Mouse (Mus musculus) embryonic fibroblast, embryonic 13.5 days (primary cell): Measurements from ENCODE around the gene Adgrb3. TPM values are rescaled to one million over a fixed set of nuclear protein-coding genes. Genes with fewer than 3 reads are reported as not detected.

Experiments
- H3K27ac ChIP-seq: 2 replicates; pipeline ENCODE4 v1.5.1; 2012; ENCODE audit warnings: low read length, control low read depth, inconsistent platforms; ENCODE audit not compliant: insufficient read depth
- H3K4me1 ChIP-seq: 2 replicates; pipeline ENCODE4 v1.6.1; 2011; ENCODE audit warnings: low read length; ENCODE audit not compliant: control insufficient read depth, insufficient read depth
- H3K4me3 ChIP-seq: 2 replicates; pipeline ENCODE4 v1.5.1; 2011; ENCODE audit warnings: mild to moderate bottlenecking, control low read depth, low read length; ENCODE audit not compliant: insufficient read depth
- CTCF ChIP-seq: IDR thresholded peaks from 2 replicates; pipeline ENCODE4 v1.5.1; 2011; ENCODE audit warnings: mild to moderate bottlenecking, control low read depth, low read length, moderate library complexity, borderline replicate concordance; ENCODE audit not compliant: insufficient read depth
- POLR2A ChIP-seq: IDR thresholded peaks from 2 replicates; pipeline ENCODE4 v1.6.1; 2011; ENCODE audit warnings: low read depth, mild to moderate bottlenecking, control low read depth, low read length, moderate library complexity
- polyA plus RNA-seq: library from polyadenylated mRNA; stranded (reverse); fragments of >200 nt; gene quantifications from 2 replicates; pipeline ENCODE4 v1.2.4, GENCODE M21; 2011; ENCODE audit warnings: low read depth; ENCODE audit not compliant: missing spikeins, insufficient read length

Adgrb3 gene
- not detected in 2 replicates for polyA plus RNA-seq

- TF ChIP-seq CTCF (no peak), POLR2A (no peak)
- H3K4me3 ChIP-seq = peak within 1 kb of the TSS; percentile 29
- H3K27ac ChIP-seq = no peak within 1 kb of the TSS
- H3K4me1 ChIP-seq = peaks cover 2% of the 10 kb centered on the region; the same call in 1 of the 2 replicates
Observed at GRCm38 (mm10) chr1:25828971-25829920, at the start of gene Adgrb3. Adgrb3 (minus strand) TSS chr1:25829707.

- Histone ChIP-seq H3K4me1 (no peaks in the 10 kb centered on the region), H3K27ac (no peak overlapping the region), H3K4me3 (no peak overlapping the region)
- TF ChIP-seq POLR2A (no peak), CTCF (no peak)
Observed at GRCm38 (mm10) chr1:25877526-25877925, 48.0 kb upstream of the Adgrb3 start.

DNA sequence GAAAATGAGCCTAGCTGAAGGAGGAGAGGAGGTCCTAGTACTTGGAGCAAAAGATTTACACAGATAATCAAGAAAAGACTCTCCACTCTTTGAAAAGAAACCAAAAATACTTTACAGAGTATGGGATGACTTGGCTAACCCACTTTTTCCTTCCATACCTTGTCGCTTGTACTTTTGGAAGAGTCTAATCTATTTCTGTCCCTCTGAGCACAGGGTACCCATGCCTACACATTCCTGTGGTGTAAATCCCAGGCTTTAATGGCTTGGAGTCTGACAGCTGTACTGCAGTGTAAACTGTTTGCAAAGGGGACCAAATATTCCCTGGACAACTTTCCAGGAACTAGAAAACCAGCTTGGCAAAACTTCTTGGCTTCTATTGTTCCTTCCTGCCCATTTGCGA is 28.0 kb upstream of the Adgrb3 start:
- Histone ChIP-seq H3K27ac (no peak overlapping the region), H3K4me1 (no peaks in the 10 kb centered on the region), H3K4me3 (no peak overlapping the region)
- TF ChIP-seq CTCF (no peak), POLR2A (no peak)

DNA sequence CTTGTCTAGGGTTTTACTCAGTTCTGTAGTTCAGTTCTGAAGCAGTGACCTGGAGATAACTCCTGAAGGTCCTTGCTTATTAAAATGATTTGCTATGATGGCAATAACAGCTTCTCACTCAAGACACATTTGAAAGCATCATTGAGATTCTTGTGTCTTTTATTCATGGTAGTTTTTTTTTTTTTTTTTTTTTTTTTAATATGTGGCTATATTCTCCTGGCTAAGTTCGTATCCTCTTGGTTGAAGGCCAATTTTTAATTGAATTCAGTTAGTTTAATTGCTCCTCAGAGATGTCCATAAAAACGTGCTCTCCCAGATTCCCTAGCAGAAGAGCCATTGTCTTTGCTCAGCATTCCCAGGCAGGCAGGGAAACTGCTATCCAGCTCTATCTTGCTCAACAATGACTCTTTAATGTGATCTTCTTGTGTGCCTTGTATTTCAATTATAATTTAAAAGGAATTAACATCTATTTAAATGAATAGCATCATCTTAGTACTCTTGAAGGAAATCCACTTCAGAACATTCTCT is 25.0 kb upstream of the Adgrb3 start:
- Histone ChIP-seq H3K4me3 (no peak overlapping the region), H3K4me1 (no peaks in the 10 kb centered on the region), H3K27ac (no peak overlapping the region)
- TF ChIP-seq POLR2A = no peak
- no peak for TF ChIP-seq CTCF

GRCm38 (mm10) chr1:25832260-25832659 is 2.8 kb upstream of the Adgrb3 start:
- TF ChIP-seq POLR2A (no peak), CTCF (no peak)
- Histone ChIP-seq H3K27ac (no peak overlapping the region), H3K4me3 (no peak overlapping the region), H3K4me1 (peaks cover 2% of the 10 kb centered on the region; the same call in 1 of the 2 replicates)

- Histone ChIP-seq H3K27ac (no peak overlapping the region), H3K4me1 (peaks cover 2% of the 10 kb centered on the region; the same call in 1 of the 2 replicates), H3K4me3 (no peak overlapping the region)
- TF ChIP-seq POLR2A (no peak), CTCF (no peak)
Observed at GRCm38 (mm10) chr1:25831521-25831900, 2.0 kb upstream of the Adgrb3 start.

- TF ChIP-seq POLR2A (no peak), CTCF (no peak)
Observed at GRCm38 (mm10) chr1:25830757-25831520, 1.4 kb upstream of the Adgrb3 start.

DNA sequence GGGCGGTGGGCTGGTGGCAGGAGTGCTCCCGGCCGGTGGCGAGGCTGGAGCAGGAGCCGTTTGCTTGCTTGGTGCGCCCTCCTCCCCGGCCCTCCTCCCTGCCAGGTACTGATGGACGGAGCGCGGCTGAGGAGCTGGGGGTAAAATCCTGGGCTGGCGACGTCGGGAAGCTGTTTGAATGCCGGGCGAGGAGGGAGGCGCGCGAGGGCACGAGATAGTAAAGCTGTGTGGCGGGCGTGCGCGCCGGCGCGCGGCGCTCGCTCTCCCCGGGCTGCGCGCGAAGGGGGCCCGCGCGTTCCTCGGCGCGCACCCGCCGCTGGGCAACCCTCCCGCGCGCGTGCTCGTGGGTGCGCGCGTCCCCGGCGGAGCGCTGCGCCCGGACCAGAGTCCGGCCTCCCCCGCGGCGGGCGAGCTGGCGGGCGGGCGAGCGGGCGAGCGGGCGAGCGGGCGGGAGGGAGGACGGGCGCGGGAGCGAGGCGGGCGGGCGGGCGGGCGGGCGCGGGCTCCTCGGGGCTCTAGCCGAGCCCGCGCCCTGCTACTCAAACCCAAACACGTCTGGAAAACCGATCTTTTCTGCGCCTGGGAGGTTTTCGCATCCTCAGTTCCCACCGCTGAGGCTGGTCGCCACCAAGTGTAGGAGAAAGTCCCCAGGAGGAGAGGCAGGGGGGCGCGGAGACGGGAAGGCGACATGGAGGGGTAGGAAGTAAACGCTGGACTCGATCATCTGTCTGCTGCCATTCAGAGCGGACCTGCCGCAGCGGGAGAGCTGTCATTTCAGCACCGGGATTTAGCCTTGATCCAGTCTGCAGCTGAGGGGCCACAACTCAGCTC is 629 bp upstream of the Adgrb3 start:
- Histone ChIP-seq H3K4me1 (peaks cover 2% of the 10 kb centered on the region; the same call in 1 of the 2 replicates), H3K4me3 (peak overlapping the region; percentile 29), H3K27ac (no peak overlapping the region)
- TF ChIP-seq CTCF (no peak), POLR2A (no peak)

More at GRCm38 (mm10) chr1:25830757-25831520, 1.4 kb upstream of the Adgrb3 start:
- H3K27ac ChIP-seq = no peak overlapping the region
- peaks cover 2% of the 10 kb centered on the region; the same call in 1 of the 2 replicates for H3K4me1 ChIP-seq
- H3K4me3 ChIP-seq = no peak overlapping the region

DNA sequence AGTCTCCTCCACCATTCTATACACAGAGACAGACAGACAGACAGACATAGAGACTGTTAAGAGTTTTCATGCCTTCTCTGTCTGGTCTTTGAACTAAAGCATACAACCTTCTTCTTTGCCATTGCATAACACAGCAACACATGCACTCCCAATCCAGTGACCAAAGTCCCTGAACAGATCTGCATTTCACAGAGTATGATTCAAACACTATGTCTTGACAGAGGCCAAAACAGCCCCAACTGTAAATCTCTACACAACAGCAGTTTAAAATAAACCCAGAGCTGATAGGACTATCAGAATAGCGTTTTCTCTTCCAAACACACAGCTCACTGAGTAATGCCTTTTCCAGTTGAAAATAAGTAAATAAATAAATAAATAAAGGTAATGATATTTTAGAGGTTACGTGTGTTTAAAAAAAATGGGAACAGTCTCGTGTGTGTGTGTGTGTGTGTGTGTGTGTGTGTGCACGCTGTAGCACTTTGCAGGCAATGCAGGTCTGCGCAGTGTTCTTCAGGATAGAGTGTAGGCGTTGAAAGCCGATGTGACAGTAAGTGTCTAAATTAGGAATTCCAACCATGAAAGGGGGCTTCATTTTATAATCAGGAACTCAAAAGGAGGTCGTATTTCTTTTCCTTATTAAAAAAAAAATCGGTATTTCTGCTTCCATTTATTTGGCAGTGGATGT is 1.3 kb downstream of the Adgrb3 start:
- H3K4me1 ChIP-seq = peaks cover 2% of the 10 kb centered on the region; the same call in 1 of the 2 replicates
- no peak overlapping the region for H3K4me3 ChIP-seq
- TF ChIP-seq POLR2A = no peak
- no peak for TF ChIP-seq CTCF
- H3K27ac ChIP-seq = no peak overlapping the region
